Mouse (Mus musculus) T-helper 1 cell (primary cell): ENCODE results near the gene Lrrc75b.
"Not testable (repeated sequence)": the region's sequence is repeated elsewhere in the genome, so short reads cannot be mapped to it uniquely, and the experiment has no call there.

Experiments used
- in situ Hi-C: fragments of 300-600 bp; cut with MboI, MseI; formaldehyde crosslinking; loops from one replicate; pipeline ENCODE4 v1.15.1; 2025; ENCODE audit warnings: high pct_unique_total_duplicates

Gene Lrrc75b

DNA sequence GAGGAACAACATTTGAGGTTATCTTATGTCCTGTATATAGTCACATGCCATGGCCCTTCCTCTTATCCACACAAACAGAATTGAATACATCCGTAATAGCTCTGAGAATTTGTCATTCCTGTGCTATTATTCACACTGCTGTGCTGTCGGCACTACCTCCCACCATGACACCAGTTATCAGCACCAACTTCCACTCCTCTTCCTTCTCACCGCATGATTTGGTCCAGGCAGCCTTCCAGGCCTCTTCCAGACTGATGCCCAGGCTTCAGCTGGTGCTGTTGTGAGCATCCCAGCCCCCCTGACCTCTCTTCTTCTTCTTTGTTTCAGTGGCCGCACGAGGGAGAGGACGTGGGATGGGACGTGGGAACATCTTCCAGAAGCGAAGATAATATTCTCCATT is 25.2 kb downstream of the Lrrc75b start:
- in situ Hi-C loops, result no loop called here

DNA sequence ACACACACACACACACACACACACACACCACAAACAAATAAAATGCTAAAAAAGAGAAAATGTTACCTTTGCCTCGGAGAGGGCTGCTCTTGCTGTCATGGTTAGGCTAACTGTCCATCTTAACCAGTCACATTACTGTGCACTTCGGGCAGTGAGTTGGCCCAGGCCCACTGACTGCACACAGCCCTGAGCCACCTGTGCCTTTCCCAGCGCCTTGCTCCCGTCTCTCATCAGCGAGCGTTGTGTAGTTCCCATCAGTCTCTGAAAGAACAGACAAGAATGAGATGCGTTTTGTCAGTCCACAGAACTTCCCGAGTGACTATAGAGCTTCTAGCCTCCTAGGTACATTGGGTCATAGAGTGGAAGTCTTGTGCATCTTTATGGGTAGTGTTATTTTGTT is 25.9 kb downstream of the Lrrc75b start:
- in situ Hi-C loops, result no loop called here

DNA sequence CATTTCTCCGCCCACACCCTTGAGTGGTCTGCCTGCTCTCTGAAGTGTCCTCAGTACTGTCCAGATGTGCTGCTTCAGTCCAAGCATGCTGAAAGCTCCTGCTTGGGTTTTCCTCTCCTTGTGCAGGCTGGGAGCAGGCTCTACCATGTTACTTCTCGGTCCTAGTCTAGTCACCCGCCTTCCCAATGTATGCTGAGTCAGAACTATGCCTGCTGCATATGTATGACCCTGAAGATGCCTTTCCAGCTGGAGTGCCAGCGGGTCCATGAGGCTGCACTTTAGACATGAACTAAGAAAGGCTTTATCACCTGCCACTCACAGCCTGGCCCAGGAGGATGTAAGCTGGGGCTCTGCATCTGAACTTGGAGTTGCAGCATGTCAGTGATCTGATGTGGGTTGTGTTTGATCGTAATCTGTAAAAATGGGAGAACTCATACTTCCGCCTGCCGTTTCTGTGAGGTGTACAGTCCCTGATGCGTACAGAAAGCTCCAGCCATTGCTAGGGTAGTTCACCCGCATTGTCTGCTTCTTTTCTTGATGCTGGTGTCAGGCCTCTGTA is 28.5 kb downstream of the Lrrc75b start:
- in situ Hi-C loops, result no loop called here

DNA sequence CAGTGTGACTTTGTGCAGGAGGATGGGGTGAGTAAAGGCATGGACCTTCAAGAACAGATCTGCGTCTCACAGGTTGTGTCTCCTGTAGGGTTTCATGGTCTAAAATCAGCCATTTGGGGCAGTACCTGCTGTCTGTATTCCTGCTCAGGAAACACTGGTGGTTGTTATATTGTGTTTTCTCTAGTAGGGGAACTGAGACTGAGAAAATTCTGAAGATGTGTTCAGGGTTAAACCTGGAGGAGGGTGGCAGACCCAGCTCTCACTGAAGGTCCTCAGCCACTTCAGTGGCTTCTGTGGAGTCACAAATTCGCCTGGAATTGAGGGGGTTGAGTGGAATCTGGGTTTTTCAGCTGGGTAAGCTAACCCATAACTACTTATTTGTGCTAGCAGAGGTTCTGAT is 29.8 kb downstream of the Lrrc75b start:
- in situ Hi-C loops, result no loop called here

DNA sequence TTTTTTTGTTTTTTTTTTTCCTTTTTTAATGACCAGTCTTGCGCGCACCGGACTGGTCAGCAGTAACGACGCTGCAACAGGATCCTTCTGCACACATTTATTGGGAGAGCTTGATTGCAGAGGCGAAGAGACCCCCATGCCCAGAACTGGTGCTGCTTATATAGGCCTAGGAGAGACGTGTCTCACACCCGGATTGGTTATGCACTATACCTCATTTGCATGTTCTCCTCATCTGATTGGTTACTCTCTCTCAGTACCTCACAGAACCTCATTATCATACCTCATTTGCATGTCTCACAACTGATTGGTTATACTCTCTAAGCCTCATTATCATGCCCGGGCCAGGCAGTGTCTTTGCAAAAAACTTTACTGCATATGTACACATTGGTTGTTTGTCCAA is 34.7 kb downstream of the Lrrc75b start:
- in situ Hi-C loops, result not testable (repeated sequence)

DNA sequence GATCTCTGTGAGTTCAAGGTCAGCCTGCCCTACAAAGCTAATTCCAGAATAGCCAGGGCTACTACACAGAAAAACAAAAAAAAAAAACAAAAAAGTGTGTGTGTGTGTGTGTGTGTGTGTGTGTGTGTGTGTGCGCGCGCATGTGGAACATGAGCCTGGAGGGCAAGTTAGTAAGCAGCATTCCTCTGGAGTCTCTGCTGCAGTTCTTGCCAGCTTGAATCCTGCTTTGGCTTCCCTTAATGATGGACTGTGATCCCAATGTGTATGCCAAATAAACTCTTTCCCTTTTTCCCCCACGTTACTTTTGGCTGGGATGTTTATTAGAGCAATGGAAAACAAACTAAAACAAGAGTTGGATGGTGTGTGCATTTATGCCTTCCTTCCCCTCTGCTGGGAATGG is 38.5 kb downstream of the Lrrc75b start:
- in situ Hi-C loops, result no loop called here

DNA sequence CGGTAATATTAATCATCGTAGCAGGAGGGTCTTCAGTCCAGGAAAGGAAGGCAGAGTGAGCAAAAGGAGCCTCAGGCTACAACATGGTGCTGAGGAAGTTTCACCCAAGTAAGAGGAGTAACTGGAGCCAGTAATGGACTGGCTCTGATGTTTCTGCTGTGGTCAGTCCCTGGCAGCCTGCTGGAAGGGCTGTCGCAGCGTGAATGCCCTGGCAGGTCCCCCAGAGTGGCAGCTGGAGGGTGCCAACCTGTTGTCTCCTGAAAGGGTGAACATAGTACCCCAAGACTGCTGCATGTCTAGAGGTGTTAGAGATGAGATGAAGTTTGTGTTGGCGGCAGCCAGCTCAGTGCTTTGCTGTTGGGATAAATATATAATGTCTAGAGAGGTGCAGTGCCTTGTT is 39.5 kb downstream of the Lrrc75b start:
- in situ Hi-C loops, result no loop called here

DNA sequence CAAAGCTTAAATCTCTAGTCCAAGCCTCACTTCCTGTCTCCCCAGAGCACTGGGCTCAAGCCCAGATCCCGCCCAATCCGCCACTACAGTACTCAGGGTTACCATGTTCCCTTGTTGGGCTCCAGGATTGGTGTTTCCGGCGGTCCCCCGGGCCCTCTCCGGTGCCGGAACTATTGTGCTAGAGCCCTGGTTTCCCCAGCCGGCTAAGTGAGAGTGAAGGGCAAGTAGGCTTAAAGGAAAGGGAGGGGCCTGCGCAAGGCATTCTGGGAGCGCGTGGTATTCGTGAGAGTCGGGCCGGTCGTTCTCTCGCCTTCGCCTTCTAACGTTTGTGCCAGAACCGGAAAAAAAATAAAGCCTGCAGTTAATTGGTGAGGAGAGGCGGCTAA is 42.4 kb downstream of the Lrrc75b start, which contains the start of gene Gucd1:
TSS of gene Gucd1 (minus strand) at position 215 of the 386 bp plus-strand sequence.
- in situ Hi-C loops, result no loop called here

DNA sequence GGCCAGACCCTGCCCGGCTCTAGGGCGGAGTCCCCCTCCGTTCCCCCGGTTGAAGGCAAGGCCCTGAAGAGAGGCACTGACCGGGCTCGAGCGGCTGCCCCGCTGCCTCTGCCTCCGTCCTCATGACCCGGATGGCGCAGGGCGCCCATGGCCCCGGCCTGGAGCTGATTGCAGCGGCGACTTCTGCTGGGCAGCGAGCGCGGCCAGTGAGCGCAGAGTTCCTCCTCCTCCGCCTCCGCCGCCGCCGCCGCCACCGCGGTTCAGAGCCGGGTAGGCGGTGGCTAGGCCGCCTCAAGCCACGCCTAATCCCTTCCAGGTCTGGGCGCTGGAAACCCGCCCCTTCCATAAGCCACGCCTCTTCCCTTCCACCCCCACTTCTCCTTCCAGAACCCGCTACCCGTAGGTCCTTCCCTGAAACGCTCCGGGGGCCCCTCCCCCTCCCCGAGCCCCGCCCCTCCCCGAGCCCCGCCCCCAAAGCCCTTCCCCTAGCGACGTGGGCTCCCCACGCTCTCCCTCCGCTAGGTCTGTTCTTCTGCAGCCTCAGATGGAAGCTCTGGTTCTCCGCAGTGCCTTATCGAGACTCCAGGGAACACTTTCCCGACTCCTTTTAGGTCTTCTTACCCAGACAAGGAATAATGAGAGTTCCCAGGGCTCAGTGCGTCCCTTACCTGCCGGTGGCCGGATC is 42.9 kb downstream of the Lrrc75b start, which contains the start of gene Snrpd3:
TSS of gene Snrpd3 (plus strand) at position 479 of the 685 bp plus-strand sequence.
- in situ Hi-C loops, result no loop called here

DNA sequence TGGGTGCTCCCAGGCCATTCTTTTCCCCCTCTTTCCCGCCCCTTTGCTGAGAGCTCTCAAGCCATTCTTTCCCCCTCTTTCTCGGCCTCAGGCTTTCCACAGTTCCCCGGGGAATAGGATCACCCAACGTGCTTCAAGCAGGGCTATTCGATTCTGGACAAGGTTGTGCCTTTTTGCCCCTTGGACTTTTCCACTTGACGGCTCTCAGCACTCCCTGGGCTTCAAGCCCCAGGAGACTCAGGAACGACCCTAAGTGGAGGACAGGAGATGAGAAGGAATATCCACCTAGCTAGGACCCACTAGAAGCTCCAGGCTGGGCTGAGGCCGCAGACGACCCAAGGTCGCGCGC is 43.4 kb downstream of the Lrrc75b start:
- in situ Hi-C loops, result no loop called here

DNA sequence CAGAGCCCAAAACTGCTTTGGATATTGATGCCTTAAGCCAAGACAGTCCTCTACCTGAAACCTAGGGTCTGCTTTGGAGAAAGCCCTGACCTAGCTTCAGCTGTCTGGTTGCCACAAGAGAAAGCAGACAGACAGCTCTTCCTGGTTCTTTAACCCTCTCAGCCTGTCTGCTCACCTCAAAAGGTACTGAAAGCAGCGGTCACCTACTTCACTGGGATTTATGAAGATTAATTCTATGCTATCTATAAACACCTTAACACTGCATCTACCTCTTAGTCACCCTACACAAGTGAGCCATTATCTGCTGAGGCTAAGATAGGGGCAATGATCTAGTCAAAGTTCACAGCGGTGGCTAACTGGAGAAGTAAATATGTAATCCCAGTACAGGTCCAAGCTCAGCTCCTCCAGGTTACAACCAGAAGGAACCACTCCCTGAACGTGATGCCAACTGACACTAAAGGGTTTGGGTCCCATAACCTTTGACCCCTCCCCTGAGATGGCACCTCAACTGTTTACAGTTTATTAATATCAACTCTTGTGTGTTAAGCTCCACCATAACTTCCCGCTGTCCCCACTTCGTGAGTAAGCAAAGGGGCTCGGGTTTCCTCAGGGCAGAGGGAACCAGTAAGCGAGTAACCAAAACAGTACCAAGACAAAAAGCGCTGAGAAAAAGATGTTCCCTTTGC is 43.9 kb downstream of the Lrrc75b start:
- in situ Hi-C loops, result no loop called here

DNA sequence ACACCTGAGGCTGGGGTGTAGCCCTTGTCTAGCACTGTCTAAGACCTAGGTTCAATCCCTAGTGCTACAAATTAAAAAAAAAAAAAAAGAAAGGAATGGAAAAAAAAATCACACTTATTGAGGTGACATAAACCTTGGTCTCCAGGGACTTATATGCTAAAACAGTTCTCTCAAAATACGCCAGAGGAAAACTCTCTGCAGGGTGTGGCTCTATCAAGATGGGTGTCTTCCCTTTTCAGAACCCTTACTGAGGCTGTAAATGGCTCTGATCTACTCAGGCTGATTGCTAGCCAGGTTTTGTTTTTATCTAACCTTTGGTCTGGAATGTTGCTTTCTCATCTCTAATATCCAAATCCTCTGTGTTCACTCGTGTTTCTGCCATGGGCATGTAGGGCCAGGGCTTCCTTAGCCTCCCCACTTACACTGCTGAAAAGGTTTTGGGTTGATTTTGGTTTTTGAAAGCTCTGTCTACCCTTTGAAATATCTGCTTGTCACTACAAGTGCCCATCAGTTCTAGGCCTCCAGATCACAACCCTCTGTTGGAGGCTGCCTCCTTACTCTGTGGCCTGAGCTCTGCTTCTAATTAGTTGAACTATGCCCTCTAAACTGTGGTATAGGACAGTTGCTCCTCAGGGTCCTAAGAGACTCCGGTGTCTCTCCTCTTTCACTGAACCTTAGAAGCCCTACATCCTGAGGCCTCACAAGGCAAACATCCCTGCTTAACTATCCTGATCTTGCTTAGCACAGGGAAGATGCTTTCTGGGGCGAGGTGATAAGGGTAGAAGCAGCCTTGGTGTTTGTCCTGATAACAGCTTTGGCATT is 44.7 kb downstream of the Lrrc75b start:
- in situ Hi-C loops, result no loop called here

DNA sequence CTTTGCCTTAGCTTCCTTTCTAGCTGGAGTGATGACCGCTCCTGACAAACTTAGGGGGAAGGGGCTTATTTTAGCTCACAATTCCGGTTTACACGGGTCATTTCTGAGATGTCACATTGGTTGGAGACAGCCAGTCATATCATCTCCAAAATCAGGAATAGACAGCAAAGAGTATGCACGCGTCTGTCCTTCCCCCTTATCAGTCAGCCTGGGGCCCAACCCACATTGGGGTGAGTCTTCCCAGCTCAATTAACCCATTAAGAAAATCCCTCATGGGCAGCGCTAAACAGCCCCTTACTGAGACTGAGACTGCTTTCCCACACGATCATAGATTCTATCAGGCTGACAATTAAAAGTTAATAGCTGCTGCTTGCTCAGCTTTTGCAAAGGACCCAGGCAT is 45.8 kb downstream of the Lrrc75b start:
- in situ Hi-C loops, result no loop called here

DNA sequence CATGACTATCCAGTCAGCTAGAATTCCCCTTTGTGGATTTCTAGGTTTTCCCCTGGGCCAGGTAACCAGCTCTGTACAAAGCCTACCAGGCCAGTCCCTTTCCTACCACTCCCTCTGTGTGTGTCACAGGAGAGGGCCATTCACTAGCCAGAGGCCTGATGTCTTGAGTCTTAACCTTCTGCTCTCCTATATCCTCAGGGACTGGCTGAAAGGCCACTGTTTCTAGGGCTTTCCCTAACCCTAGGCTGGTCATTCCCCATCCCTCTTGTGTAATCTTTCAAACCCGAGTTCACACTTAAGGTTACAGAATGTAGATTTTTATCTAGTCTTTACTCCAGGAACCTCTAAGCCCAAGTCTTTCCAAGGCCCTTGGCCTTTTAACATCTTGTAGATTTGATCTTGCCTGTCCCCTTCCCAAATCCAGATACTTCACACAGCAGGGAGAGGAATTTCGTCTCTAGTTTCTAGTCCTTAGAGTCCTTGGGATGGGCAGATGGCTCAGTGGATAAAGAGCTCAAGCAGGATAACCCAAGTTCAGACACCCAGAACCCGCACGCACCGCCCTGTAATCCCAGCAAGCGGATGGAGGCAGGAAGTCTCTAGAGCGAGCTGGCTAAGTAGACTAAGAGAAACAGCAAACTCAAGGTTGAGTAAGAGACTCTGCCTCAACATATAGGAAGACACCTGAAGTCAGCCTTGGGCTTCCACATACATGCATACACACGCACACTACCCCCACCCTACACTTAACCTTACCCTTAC is 46.6 kb downstream of the Lrrc75b start:
- in situ Hi-C loops, result no loop called here

DNA sequence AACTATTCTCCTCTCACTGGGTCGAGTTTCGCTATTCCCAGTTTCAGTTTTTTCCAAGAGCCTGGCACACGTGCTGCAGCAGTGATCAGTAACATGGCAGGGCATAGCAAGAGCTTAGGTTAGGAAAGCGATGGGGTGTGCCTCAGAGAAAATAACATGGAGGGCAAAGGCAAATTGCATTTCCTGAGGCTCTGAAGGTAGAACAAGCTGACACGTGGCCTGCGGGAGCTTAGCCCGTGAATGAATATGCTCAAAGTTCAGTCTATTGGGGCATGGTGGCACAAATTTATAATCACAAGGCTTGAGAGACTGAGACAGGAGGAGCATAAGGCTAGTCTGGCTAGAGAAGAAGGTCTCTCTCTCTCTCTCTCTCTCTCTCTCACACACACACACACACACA is 47.3 kb downstream of the Lrrc75b start:
- in situ Hi-C loops, result no loop called here

DNA sequence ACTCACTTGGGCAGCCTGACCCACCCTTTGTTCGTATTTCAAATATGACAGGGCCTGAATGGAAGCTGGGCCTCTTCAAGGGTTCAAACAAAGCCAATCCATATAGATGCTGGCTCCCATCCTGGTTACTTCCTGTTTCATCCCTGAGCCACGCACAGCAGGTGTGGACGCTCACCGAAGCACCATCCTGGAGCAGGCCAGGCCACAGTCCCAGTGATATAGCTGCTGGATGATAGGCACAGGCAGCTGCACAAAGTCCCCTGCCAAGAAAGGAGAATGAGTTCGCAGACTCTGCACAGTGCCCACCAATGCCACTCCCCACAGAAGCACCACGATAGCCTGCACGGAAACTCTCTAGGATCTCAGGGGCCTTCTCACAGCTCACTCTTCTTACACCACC is 48.2 kb downstream of the Lrrc75b start:
- in situ Hi-C loops, result no loop called here

DNA sequence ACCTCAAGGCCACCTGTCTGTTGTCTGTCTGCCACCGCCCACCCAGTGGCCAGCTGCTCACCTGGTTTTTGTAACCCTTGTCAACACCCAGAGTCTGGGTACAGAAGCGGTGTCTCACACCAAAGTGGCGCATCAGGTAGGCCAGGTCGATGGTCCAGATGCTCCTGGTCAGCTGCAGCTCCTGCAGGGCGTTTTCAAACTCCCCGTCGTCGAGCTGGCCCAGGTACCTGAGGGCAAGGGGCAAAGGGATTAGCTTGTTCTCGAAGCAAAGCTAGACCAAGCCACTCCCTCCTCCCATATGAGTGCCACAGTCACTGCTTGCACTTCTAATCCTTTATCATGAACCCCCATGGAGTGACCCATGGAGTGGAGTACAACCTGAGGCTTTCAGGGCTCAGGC is 49.1 kb downstream of the Lrrc75b start:
- in situ Hi-C loops, result no loop called here

DNA sequence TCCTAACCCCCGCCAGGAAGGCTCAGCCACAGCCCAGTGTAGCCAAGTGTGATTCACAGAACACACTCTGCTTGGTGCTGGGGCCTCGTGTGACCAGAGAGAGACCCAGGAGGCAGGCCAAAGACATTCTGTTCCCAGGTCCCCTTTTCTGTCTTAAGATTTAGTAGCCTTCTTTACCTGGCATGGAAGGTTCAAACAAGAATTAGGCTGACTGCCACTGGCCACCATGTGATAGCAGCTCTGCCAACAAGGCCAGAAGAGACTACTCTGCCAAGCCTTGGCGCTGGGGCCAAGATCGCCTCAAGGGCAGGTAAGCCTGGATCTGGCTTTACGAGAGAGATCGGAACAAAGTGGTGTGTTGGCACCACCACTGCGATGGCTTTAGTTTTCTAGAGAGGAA is 49.7 kb downstream of the Lrrc75b start:
- in situ Hi-C loops, result no loop called here

DNA sequence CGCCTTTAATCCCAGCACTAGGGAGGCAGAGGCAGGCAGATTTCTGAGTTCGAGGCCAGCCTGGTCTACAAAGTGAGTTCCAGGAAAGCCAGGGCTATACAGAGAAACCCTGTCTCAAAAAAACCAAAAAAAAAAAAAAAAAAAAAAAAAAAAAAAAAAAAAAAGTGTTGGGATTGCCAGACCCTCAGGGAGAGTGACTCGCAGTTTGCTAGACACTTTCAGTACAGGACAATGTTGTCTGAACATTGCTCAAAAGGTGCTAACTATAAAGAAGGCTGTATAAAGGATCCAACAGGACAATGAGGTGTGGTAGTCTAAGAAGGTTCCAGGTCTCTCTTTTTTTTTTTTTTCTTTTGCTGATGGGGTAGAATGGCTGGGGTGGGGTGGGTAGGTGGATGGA is 54.2 kb downstream of the Lrrc75b start:
- in situ Hi-C loops, result not testable (repeated sequence)

DNA sequence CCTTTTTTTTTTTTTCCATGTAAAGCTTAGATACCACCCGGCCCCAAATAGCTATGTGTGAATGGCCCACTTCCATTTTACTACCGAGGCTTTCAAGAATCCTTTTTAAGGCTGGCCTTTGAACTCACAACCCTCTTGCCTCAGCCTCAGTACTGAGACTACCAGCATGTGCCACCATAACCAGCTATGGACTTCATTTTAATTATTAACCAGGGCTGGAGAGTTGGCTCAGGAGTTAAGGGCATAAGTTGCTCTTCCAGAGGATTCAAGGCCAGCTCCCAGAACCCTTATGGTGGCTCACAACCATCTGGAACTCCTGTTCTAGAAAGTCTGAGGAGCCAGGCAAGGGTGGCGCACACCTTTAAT is 55.0 kb downstream of the Lrrc75b start:
- in situ Hi-C loops, result no loop called here

DNA sequence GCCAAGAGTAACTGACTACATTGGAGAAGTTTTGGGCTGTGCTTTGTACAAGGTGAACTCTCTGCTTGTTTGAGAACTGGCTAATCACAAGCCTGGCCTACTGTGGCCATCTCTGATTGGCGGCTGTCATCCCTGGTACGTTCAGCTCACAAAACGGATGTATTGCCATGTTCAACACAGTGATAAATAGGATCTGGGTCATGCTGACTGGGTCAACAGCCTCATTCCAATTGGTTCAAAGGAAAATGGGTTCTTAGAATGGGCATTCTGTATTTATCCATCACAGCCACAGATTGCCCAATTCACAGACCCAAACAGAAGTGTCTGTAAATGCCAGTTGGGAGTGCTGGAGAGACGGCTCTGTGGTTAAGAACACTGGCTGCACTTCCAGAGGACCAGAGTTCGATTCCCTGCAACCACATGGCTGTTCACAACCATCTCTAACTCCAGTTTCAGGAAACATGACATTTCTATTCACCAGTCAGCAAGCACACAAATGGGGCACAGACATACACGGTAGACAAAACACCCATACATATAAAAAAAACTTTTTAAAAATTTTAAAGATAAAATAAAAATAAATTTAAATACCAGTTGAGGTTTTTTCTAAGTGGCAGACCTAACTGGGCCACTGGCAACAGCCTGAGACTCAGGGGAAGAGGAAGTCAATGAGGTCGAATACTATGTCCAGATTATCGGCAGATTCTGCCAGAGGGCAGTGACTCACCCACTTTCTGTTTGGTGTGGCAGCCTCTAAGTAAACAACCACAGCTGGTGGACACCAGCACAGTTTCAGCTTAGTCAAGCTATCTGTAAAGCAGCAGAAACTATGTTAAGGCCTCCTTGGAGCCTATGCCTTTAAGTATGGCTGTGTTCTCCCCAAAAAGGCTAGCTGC is 55.6 kb downstream of the Lrrc75b start:
- in situ Hi-C loops, result no loop called here
